Mouse (Mus musculus) small intestine, adult 2 months (tissue): Measurements from ENCODE around the gene Numb.

Source experiments
- CTCF ChIP-seq: fragments of 200-500 bp; IDR thresholded peaks from 2 replicates; pipeline ENCODE4 v1.5.1; 2012; ENCODE audit warnings: low read depth, mild to moderate bottlenecking, control low read depth, inconsistent platforms, low read length, moderate library complexity, mixed read lengths; ENCODE audit not compliant: insufficient replicate concordance, insufficient read length; ENCODE audit errors: extremely low read depth
- POLR2A ChIP-seq: fragments of 200-500 bp; IDR thresholded peaks from 2 replicates; pipeline ENCODE4 v1.6.1; 2012; ENCODE audit warnings: low read depth, mild to moderate bottlenecking, control low read depth, inconsistent platforms, low read length, moderate library complexity

- TF ChIP-seq POLR2A = no peak
- TF ChIP-seq CTCF = no peak
Observed at GRCm38 (mm10) chr12:83775621-83776020, 146.1 kb downstream of the Numb start.
